In genomic region chr17:5407030-5407429, GRCm38 (mm10) we compare ENCODE assay signal across 21 mouse cellular contexts. TPM values are rescaled to one million over a fixed set of nuclear protein-coding genes. Genes with fewer than 3 reads are reported as not detected.
DNase-seq lines count a peak whose midpoint lies in the region; ATAC-seq lines count a peak whose summit lies in the region.
"Had no signal": no experiment of that assay in that cellular context is flagged by ENCODE, and none has a peak within 500 bp of the region (broad histone marks: within the 10 kb centered on the region; RNA-seq: fewer than 3 reads in every experiment).

No protein-coding gene starts in this region.

- WGBS in heart, embryonic 16.5 days = 50% methylated on average over 6 of the region's 6 CpGs
- 44% methylated on average over 6 of the region's 6 CpGs for WGBS in liver, embryonic 11.5 days
- 22% methylated on average over 6 of the region's 6 CpGs for WGBS in liver, embryonic 15.5 days (ENCODE audit: insufficient replicate concordance)

- peaks cover 4% of the 10 kb centered on the region; the same call in 1 of the 2 replicates for H3K4me1 ChIP-seq in heart, embryonic 16.5 days (ENCODE audit: control insufficient read depth, insufficient read depth, low read length)
- H3K4me1 ChIP-seq in liver, embryonic 11.5 days (replicated peaks; ENCODE audit: control insufficient read depth, insufficient read depth, low read length) = peaks cover 24% of the 10 kb centered on the region
- peaks cover 22% of the 10 kb centered on the region for H3K4me1 ChIP-seq in liver, embryonic 15.5 days (replicated peaks)

- peaks cover 6% of the 10 kb centered on the region for H3K36me3 ChIP-seq in heart, embryonic 16.5 days (ENCODE audit: control insufficient read depth, insufficient read depth)
- no peaks in the 10 kb centered on the region for H3K36me3 ChIP-seq in liver, embryonic 11.5 days (ENCODE audit: control insufficient read depth, insufficient read depth, low read length)
- H3K36me3 ChIP-seq in liver, embryonic 15.5 days (replicated peaks) = peaks cover 6% of the 10 kb centered on the region; the same call in 1 of the 2 replicates

- DNase-seq in heart, postnatal 4 days = no peak
- DNase-seq in liver, embryonic 11.5 days (ENCODE audit: low spot score) = no peak
- DNase-seq in liver (no peak), MN1 (ENCODE audit: low spot score) (peak; percentile 17)
- no peak for DNase-seq in left cerebral cortex, adult 11 months (ENCODE audit: low spot score)
- DNase-seq: B cell, adult 2 months; cerebellum, postnatal 10 days; gastrocnemius, postnatal 36 days; layer of hippocampus, postnatal 36 days; left cerebral cortex, postnatal 4 days; lung, adult 18-20 months; right cerebral cortex, postnatal 14 days had no signal

- ATAC-seq in heart, embryonic 16.5 days (replicated peaks; ENCODE audit: extremely low read depth, insufficient read depth, low FRiP score) = no peak
- ATAC-seq in liver, embryonic 11.5 days (replicated peaks; ENCODE audit: low FRiP score) = no peak
- ATAC-seq in liver, embryonic 15.5 days (ENCODE audit: insufficient read depth) = no peak

- H3K4me3 ChIP-seq in heart, embryonic 16.5 days (ENCODE audit: low read length) = no peak overlapping the region
- H3K4me3 ChIP-seq in liver, embryonic 11.5 days (ENCODE audit: low read depth, low read length) = no peak overlapping the region
- no peak overlapping the region for H3K4me3 ChIP-seq in liver, embryonic 15.5 days (replicated peaks)
- H3K4me3 ChIP-seq: forebrain, embryonic 12.5 days; hindbrain, embryonic 12.5 days; neural tube, embryonic 13.5 days had no signal

- no peak overlapping the region for H3K27ac ChIP-seq in heart, embryonic 16.5 days (ENCODE audit: low read length)
- peak overlapping the region; percentile 30; the same call in 1 of the 2 replicates for H3K27ac ChIP-seq in liver, embryonic 11.5 days (ENCODE audit: low read depth, low read length)
- H3K27ac ChIP-seq in liver, embryonic 15.5 days (replicated peaks) = no peak overlapping the region
- H3K27ac ChIP-seq: forebrain, embryonic 12.5 days; hindbrain, embryonic 12.5 days; neural tube, embryonic 13.5 days had no signal

- H3K9me3 ChIP-seq in heart, embryonic 16.5 days (replicated peaks; ENCODE audit: control insufficient read depth, low read length) = no peaks in the 10 kb centered on the region
- no peaks in the 10 kb centered on the region for H3K9me3 ChIP-seq in liver, embryonic 11.5 days (ENCODE audit: control insufficient read depth, low read length)
- H3K9me3 ChIP-seq in liver, embryonic 15.5 days (replicated peaks) = no peaks in the 10 kb centered on the region
- H3K9me3 ChIP-seq: forebrain, embryonic 12.5 days; hindbrain, embryonic 12.5 days; neural tube, embryonic 13.5 days had no signal

- peaks cover 14% of the 10 kb centered on the region for H3K27me3 ChIP-seq in heart, embryonic 16.5 days (ENCODE audit: control insufficient read depth, insufficient read depth, low read length)
- peaks cover 7% of the 10 kb centered on the region for H3K27me3 ChIP-seq in liver, embryonic 11.5 days (replicated peaks; ENCODE audit: control insufficient read depth, insufficient read depth, low read length)
- peaks cover 17% of the 10 kb centered on the region; the same call in 1 of the 2 replicates for H3K27me3 ChIP-seq in liver, embryonic 15.5 days

- 0 out of 2 replicates have a peak overlapping the region, but pooled peaks have one; percentile 35 for H3K4me2 ChIP-seq in heart, embryonic 16.5 days (ENCODE audit: low read depth, low read length)
- H3K4me2 ChIP-seq in liver, embryonic 11.5 days = peak overlapping the region; percentile 48
- H3K4me2 ChIP-seq in liver, embryonic 15.5 days = peak overlapping the region; percentile 38; the same call in 1 of the 2 replicates
- H3K4me2 ChIP-seq: forebrain, embryonic 12.5 days; hindbrain, embryonic 12.5 days; neural tube, embryonic 13.5 days had no signal

- no peak overlapping the region for H3K9ac ChIP-seq in heart, embryonic 16.5 days (ENCODE audit: low read length)
- H3K9ac ChIP-seq in liver, embryonic 11.5 days (ENCODE audit: low read depth, low read length) = no peak overlapping the region
- H3K9ac ChIP-seq in liver, embryonic 15.5 days = no peak overlapping the region
- H3K9ac ChIP-seq: forebrain, embryonic 12.5 days; hindbrain, embryonic 12.5 days; neural tube, embryonic 13.5 days had no signal

RNA-seq across cellular contexts. Expression of gene Ldhal6b, which starts 11.5 kb away (rescaled TPM):
- polyA plus RNA-seq in heart, embryonic 16.5 days (2015; fragmentation: Nextera tagmentation; extraction: Ambion mirVana) = not detected in 2 replicates
- 1 to 10 TPM; 1.0 to 1.3 TPM for total RNA-seq in heart, postnatal 4 days (2021)
- 0.12 TPM in 1 of 2 replicates, not detected in the other for polyA plus RNA-seq in liver, embryonic 11.5 days (2014; fragmentation: Nextera tagmentation; extraction: Ambion mirVana)
- not detected in 2 replicates for polyA plus RNA-seq in liver, embryonic 15.5 days (2015; fragmentation: Nextera tagmentation; extraction: Ambion mirVana)
- polyA plus RNA-seq: heart, embryonic 11.5 days; hindbrain, embryonic 12.5 days; large intestine, adult 2 months; stomach, embryonic 16.5 days; thymus, postnatal 0 days had no signal

RNA-seq across cellular contexts. Expression of gene Tmem242, which starts 33.0 kb away (rescaled TPM):
- polyA plus RNA-seq in heart, embryonic 16.5 days (2015; fragmentation: Nextera tagmentation; extraction: Ambion mirVana) = 123 and 126 TPM in 2 replicates
- 100 to 1,000 TPM; 128 to 131 TPM for total RNA-seq in heart, postnatal 4 days (2021)
- polyA plus RNA-seq in liver, embryonic 11.5 days (2014; fragmentation: Nextera tagmentation; extraction: Ambion mirVana) = 96.1 and 100 TPM in 2 replicates
- polyA plus RNA-seq in liver, embryonic 15.5 days (2015; fragmentation: Nextera tagmentation; extraction: Ambion mirVana) = 34.4 and 38.5 TPM in 2 replicates
